Mouse (Mus musculus) embryonic facial prominence, embryonic 15.5 days (tissue): Measurements from ENCODE around the gene Skap2. TPM values are rescaled to one million over a fixed set of nuclear protein-coding genes. Genes with fewer than 3 reads are reported as not detected.

Experiments used
- ATAC-seq: fragments of 200-750 bp; cut with Nextera tagmentation; 2 replicates; pipeline ENCODE4 v1.8.0; 2017; ENCODE audit warnings: low read depth, moderate TSS enrichment; ENCODE audit not compliant: insufficient number of reproducible peaks, low FRiP score, low TSS enrichment
- H3K27ac ChIP-seq: fragments of 300-500 bp; sonication (generic); replicated peaks from 2 replicates; pipeline ENCODE4 v1.5.1; 2015; ENCODE audit warnings: mild to moderate bottlenecking, inconsistent platforms
- H3K27me3 ChIP-seq: fragments of 300-500 bp; sonication (generic); 2 replicates; pipeline ENCODE4 v1.6.1; 2015; ENCODE audit warnings: inconsistent platforms
- H3K36me3 ChIP-seq: fragments of 300-500 bp; sonication (generic); 2 replicates; pipeline ENCODE4 v1.6.1; 2015; ENCODE audit warnings: mild to moderate bottlenecking, inconsistent platforms
- H3K4me1 ChIP-seq: fragments of 300-500 bp; sonication (generic); 2 replicates; pipeline ENCODE4 v1.6.1; 2015; ENCODE audit warnings: inconsistent platforms
- H3K4me2 ChIP-seq: fragments of 300-500 bp; sonication (generic); replicated peaks from 2 replicates; pipeline ENCODE4 v1.6.1; 2015; ENCODE audit warnings: mild to moderate bottlenecking, inconsistent platforms
- H3K4me3 ChIP-seq: fragments of 300-500 bp; sonication (generic); replicated peaks from 2 replicates; pipeline ENCODE4 v1.5.1; 2015; ENCODE audit warnings: mild to moderate bottlenecking, inconsistent platforms
- H3K9ac ChIP-seq: fragments of 300-500 bp; sonication (generic); 2 replicates; pipeline ENCODE4 v1.6.1; 2015; ENCODE audit warnings: inconsistent platforms
- H3K9me3 ChIP-seq: fragments of 300-500 bp; sonication (generic); replicated peaks from 2 replicates; pipeline ENCODE4 v1.6.1; 2016; ENCODE audit warnings: inconsistent platforms
- WGBS: fragments of 180-500 bp; shearing (Covaris S2); methylation state at CpG from one replicate; pipeline ENCODE4 v1.1.7; 2015; 5-methylcytosine and 5-hydroxymethylcytosine counted together
- polyA plus RNA-seq: library from polyadenylated mRNA; unstranded; fragments of >200 nt; fragmentation: Nextera tagmentation; extraction: Ambion mirVana; gene quantifications from 2 replicates; pipeline ENCODE4 v1.2.1, GENCODE M21; 2015

The Skap2 gene
- polyA plus RNA-seq, 1 experiment from 2014 or later, result 14.3 TPM

GRCm38 (mm10) chr6:51843081-51843480 is 169.3 kb downstream of the Skap2 start:
- Histone ChIP-seq H3K4me3 (no peak overlapping the region), H3K9me3 (no peaks in the 10 kb centered on the region), H3K9ac (no peak overlapping the region), H3K27ac (no peak overlapping the region), H3K36me3 (no peaks in the 10 kb centered on the region), H3K4me1 (no peaks in the 10 kb centered on the region), H3K4me2 (no peak overlapping the region), H3K27me3 (peaks cover 23% of the 10 kb centered on the region)
- no peak for ATAC-seq
- 84% methylated on average over 9 of the region's 9 CpGs for WGBS

DNA sequence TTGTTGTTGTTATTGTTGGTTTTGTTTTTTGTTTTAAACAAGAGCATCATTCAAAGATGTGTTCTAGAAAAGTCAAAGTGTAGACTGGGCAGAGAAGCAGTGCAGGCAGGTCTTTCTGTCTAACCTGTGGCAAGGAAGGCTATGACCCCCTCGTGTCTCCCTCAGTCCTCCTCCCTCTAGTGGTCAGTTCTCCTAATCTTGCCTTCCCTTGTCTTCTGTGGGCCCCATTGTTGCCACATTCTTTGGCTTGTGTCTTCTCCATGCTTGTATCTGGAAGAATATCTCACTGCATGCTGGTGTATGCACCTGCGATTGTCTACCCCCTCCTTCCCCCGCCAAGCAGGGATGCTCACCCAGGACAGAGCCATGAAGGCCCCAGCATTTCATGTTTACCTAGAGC is 174.2 kb downstream of the Skap2 start:
- no peak for ATAC-seq
- no peak overlapping the region for H3K4me3 ChIP-seq
- no peak overlapping the region for H3K9ac ChIP-seq
- H3K36me3 ChIP-seq, result no peaks in the 10 kb centered on the region
- no peaks in the 10 kb centered on the region for H3K9me3 ChIP-seq
- no peak overlapping the region for H3K27ac ChIP-seq
- H3K27me3 ChIP-seq, result no peaks in the 10 kb centered on the region
- WGBS, result 64% methylated on average over 3 of the region's 3 CpGs
- H3K4me1 ChIP-seq, result no peaks in the 10 kb centered on the region
- H3K4me2 ChIP-seq, result no peak overlapping the region

DNA sequence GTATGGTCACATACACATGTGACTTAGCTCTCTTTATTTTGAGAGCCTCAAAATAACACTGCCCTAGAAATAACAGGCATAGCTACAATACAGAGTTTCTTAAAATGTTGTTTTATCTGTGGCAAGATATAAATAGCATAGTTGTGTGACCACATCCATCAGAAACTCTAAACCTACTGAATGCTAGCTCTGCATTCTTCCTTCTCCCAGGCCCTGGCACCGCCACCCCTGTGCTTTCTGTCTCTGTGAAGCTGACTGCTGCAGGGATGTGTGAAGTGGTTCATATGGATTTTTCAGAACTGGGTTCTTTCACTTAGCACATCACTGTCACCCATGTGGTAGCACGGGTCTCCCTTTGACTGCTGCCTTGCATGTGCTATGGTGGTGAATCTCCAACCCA is 179.0 kb downstream of the Skap2 start:
- H3K27me3 ChIP-seq, result no peaks in the 10 kb centered on the region
- WGBS, result 68% methylated on average over 2 of the region's 2 CpGs
- H3K4me2 ChIP-seq, result no peak overlapping the region
- H3K9ac ChIP-seq, result no peak overlapping the region
- H3K27ac ChIP-seq, result no peak overlapping the region
- no peak overlapping the region for H3K4me3 ChIP-seq
- H3K36me3 ChIP-seq, result no peaks in the 10 kb centered on the region
- ATAC-seq, result no peak
- H3K4me1 ChIP-seq, result no peaks in the 10 kb centered on the region
- no peaks in the 10 kb centered on the region for H3K9me3 ChIP-seq

DNA sequence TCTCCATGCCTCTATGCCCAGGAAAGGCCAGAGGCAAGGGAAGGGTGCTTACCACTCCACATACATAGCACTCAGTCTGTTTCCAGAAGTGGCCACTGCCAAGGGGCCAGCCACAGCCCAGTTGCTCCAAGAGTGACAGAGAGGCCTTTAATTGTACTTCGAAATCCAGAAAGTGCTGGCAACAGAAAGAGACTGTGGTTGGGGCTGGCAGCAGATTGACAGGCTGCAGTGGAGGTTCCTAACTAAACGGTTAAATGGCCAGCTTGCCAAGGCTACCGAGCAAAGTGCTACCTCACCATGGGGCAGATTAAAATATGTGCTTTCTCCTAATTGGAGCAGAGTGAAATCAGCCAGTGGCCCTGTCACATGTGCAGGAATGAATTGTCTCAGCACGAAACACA is 186.7 kb downstream of the Skap2 start:
- WGBS, result 70% methylated on average over 4 of the region's 4 CpGs
- Histone ChIP-seq H3K9me3 (no peaks in the 10 kb centered on the region), H3K4me2 (no peak overlapping the region), H3K4me1 (no peaks in the 10 kb centered on the region), H3K4me3 (no peak overlapping the region), H3K27ac (no peak overlapping the region), H3K9ac (no peak overlapping the region), H3K36me3 (no peaks in the 10 kb centered on the region), H3K27me3 (no peaks in the 10 kb centered on the region)
- no peak for ATAC-seq

DNA sequence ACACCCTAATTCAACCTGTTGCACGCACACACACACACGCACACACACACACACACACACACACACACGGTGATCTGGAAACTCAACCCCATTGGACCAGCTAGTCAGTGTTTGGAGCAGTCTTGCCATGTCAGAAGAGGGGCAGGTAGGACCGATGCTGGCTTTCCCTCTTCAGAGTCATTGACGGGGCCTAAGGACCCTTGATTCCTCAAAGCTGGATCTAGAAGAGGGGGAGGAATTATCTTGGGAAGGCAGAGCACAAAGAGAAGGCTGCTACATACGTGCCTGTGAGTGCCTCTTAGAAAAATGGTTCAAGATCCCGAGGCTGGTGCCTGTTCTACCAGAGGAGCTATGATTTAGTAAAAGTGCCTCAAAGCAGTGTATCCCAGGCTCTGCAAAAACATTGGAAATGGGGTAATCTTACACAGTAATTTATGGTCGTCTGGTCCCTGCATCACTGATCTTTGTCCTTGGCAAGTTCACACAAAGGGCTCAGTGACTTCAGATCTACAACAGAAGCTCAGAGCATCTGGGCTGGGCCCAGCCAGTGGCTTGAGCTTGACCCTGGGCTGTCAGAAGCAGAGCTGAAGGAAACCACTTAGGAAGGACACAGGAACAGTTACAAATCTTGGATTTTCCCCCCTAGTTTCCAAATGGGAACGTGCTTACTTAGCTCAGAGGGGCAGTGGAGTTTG is 188.1 kb downstream of the Skap2 start:
- 76% methylated on average over 9 of the region's 9 CpGs for whole genome bisulfite sequencing
- Histone ChIP-seq H3K4me3 (no peak overlapping the region), H3K9ac (no peak overlapping the region), H3K36me3 (no peaks in the 10 kb centered on the region), H3K9me3 (no peaks in the 10 kb centered on the region), H3K4me1 (no peaks in the 10 kb centered on the region), H3K27me3 (no peaks in the 10 kb centered on the region), H3K27ac (no peak overlapping the region), H3K4me2 (no peak overlapping the region)
- ATAC-seq, result no peak

DNA sequence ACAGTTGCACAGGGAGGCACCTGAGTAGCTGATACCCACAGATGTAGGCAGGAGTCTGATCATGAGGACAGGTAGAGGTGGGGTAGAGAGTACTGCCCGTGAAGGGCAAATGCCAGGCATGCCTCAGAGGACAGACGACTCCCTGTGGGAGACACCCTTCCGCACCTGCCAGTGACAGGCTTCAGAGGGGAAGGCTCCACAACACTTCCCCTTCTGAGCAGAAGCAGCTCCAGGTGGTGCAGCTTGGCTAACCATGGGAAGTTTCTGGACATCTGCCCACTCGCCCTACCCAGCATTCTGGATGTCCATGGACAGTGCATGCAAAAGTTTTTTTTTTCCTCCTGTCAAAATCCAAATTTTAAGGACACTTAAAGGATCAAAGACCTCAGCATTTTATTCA is 190.3 kb downstream of the Skap2 start:
- Histone ChIP-seq H3K4me3 (no peak overlapping the region), H3K36me3 (no peaks in the 10 kb centered on the region), H3K4me2 (no peak overlapping the region), H3K4me1 (no peaks in the 10 kb centered on the region), H3K27me3 (no peaks in the 10 kb centered on the region), H3K27ac (no peak overlapping the region), H3K9ac (no peak overlapping the region), H3K9me3 (no peaks in the 10 kb centered on the region)
- no peak for ATAC-seq
- WGBS, result 60% methylated on average over 4 of the region's 4 CpGs

- no peak for ATAC-seq
- 73% methylated on average over 5 of the region's 5 CpGs for WGBS
- Histone ChIP-seq H3K4me3 (no peak overlapping the region), H3K27ac (no peak overlapping the region), H3K36me3 (no peaks in the 10 kb centered on the region), H3K9ac (no peak overlapping the region), H3K27me3 (no peaks in the 10 kb centered on the region), H3K4me2 (no peak overlapping the region), H3K9me3 (no peaks in the 10 kb centered on the region), H3K4me1 (no peaks in the 10 kb centered on the region)
Observed at GRCm38 (mm10) chr6:51820853-51821252, 191.5 kb downstream of the Skap2 start.

DNA sequence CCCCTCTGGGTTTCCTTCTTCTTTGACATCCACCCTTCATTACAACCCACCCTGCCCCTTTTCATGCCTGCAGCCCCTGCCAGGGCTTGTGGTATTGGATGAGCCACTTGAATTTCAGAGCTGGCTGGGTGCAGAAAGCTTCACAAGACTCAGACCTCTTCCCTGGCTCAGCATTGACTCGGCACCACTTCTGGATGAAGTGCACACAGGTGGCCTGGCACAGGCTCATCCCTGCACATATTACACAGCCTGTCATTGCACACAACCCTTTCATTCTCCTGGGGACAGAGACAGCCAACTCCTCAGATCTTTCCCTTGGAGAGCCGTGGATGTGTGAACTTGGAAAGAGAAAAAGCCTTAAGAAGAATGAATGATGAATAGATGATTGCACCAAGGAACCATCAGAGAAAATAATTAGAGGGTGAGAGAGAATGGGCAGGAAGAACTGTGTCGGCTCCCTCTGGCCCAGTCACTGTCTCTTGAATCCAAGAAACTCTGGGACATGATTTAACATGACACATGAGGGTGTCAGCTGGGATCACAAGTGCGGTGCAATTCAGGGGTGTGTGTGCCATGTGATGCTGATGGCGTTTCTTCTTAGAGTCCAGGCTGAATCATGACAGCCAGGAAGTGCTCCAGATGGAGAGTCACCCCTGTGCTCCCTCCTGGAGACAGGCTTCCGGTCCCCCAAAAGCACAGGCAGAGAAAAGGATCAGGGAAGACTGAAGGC is 195.3 kb downstream of the Skap2 start:
- Histone ChIP-seq H3K4me1 (no peaks in the 10 kb centered on the region), H3K36me3 (no peaks in the 10 kb centered on the region), H3K4me3 (no peak overlapping the region), H3K9ac (no peak overlapping the region), H3K4me2 (no peak overlapping the region), H3K27me3 (no peaks in the 10 kb centered on the region), H3K9me3 (no peaks in the 10 kb centered on the region), H3K27ac (no peak overlapping the region)
- 74% methylated on average over 6 of the region's 6 CpGs for WGBS
- ATAC-seq, result no peak

DNA sequence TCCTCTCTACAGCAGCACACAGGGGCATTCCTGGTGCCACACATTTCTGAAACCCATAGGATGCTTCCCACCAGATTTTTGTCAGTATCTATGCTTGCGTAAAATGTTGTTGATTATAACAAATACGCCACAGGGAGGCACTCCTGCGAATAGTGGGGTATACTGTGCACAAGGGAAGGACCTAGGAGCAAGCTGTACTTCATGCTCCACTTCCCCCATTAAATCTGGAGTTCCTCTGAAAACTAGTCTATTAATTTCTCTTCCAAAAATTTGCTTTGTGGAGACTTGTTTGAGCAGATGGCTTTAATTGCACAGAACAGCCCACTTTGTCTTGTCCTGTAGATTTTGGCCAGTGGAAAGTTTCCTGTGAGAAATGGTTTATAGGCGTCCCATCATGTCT is 201.4 kb downstream of the Skap2 start:
- ATAC-seq, result no peak
- Histone ChIP-seq H3K9me3 (no peaks in the 10 kb centered on the region), H3K4me3 (no peak overlapping the region), H3K27me3 (no peaks in the 10 kb centered on the region), H3K36me3 (no peaks in the 10 kb centered on the region), H3K4me1 (no peaks in the 10 kb centered on the region), H3K27ac (no peak overlapping the region), H3K4me2 (no peak overlapping the region), H3K9ac (no peak overlapping the region)
- WGBS, result 84% methylated on average over 4 of the region's 4 CpGs

- Histone ChIP-seq H3K4me3 (no peak overlapping the region), H3K36me3 (no peaks in the 10 kb centered on the region), H3K4me2 (no peak overlapping the region), H3K27ac (no peak overlapping the region), H3K27me3 (no peaks in the 10 kb centered on the region), H3K9ac (no peak overlapping the region), H3K4me1 (no peaks in the 10 kb centered on the region), H3K9me3 (no peaks in the 10 kb centered on the region)
- WGBS, result 33% methylated on average over 12 of the region's 12 CpGs
- no peak for ATAC-seq
Observed at GRCm38 (mm10) chr6:51809164-51809824, 203.1 kb downstream of the Skap2 start.

GRCm38 (mm10) chr6:51808011-51808410 is 204.3 kb downstream of the Skap2 start:
- Histone ChIP-seq H3K4me2 (no peak overlapping the region), H3K4me1 (no peaks in the 10 kb centered on the region), H3K27ac (no peak overlapping the region), H3K36me3 (no peaks in the 10 kb centered on the region), H3K9ac (no peak overlapping the region), H3K4me3 (no peak overlapping the region), H3K9me3 (no peaks in the 10 kb centered on the region), H3K27me3 (no peaks in the 10 kb centered on the region)
- WGBS, result 70% methylated on average over 6 of the region's 6 CpGs
- ATAC-seq, result no peak
